Mouse (Mus musculus): ENCODE data around the gene Dcst1. TPM values are rescaled to one million over a fixed set of nuclear protein-coding genes. Genes with fewer than 3 reads are reported as not detected.

Gene Dcst1
- polyA plus RNA-seq (2012; rRNA removed) = 0.10 and 0.13 TPM in 2 replicates

DNA sequence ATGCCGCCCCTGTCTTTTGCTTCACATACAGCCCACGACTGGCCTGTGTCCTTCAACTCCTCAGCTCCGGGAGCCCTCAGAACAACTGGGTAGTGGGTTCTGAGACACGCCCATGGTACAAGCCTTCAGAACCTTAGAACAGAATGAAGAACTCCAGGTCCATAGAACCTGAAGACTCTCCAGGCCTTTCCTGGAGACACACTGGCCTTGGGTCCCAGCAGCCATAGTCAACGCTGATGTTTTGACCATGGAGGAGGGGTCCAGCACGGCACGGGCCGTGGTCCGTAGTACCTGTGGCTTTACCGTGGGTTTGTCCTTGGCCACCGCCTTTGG, at the start of gene Dcst1:
Gene Dcst1, minus strand, starts transcription at position 101 of the 333 bp plus-strand sequence.

DNA sequence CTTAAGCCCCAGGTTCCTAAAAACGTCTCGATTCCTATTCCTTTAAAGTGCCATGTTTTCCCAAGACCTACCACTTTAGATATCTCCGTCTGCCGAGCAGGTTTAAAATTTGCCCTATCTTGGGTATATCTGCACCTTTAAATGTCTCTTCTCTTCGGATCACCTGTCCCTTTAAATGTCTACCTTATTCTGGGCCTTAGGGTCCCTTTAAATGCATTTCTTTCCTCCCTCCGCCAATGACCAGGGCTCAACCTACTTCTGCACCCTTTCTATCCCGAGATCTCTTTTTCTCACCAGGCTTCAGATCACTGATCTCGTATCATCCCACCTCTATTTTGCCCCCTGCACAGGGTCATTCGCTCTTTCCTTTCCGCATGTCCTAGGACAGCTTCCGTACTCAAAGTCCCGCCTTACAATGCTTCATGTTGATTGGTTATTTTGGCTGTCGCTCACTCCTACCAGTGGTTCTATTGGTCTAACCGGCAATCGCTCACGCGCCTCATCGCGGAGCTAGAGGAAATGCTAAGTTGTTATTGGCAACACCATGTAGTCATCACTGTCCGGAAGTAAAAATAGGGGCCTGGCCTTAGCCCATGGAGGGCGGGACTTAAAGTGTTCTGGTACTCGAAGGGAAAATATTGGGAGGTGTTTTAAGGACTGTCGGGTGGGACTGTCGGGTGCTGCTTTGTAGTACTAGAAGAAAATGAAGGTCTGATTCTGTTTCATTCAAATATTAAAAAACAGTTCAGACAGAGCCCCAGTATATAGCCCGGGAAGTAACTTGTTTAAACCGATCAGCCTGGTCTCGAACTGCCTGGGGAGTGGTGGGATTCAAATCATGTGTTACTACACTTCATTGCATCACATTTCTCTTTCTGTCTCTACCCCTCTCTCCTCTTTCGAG, 46.7 kb upstream of the Dcst1 start, which contains the start of gene Flad1:
Gene Flad1, minus strand, starts transcription at position 381 of the 904 bp plus-strand sequence.

DNA sequence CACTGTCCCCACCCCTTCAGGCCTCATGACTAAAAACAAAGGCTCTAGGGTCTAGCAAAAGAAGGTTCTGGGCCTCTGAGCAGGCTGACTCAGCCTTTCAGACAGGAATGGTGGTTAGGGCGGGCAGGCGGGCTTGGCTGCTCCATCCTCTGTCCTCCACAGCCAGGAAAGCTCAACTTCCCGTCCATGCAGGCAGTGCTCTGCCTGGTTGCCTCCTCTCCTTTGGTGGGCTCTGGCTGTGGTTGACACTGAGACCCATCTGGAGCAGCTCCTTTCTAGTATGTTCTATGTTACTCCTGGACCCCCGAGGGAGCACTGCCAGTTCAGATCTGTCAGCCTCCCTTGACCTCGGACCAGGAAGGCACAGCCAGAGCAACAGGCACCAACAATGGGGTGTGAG, 37.6 kb upstream of the Dcst1 start, which contains the start of gene Lenep:
Gene Lenep, minus strand, starts transcription at position 101 of the 400 bp plus-strand sequence.

DNA sequence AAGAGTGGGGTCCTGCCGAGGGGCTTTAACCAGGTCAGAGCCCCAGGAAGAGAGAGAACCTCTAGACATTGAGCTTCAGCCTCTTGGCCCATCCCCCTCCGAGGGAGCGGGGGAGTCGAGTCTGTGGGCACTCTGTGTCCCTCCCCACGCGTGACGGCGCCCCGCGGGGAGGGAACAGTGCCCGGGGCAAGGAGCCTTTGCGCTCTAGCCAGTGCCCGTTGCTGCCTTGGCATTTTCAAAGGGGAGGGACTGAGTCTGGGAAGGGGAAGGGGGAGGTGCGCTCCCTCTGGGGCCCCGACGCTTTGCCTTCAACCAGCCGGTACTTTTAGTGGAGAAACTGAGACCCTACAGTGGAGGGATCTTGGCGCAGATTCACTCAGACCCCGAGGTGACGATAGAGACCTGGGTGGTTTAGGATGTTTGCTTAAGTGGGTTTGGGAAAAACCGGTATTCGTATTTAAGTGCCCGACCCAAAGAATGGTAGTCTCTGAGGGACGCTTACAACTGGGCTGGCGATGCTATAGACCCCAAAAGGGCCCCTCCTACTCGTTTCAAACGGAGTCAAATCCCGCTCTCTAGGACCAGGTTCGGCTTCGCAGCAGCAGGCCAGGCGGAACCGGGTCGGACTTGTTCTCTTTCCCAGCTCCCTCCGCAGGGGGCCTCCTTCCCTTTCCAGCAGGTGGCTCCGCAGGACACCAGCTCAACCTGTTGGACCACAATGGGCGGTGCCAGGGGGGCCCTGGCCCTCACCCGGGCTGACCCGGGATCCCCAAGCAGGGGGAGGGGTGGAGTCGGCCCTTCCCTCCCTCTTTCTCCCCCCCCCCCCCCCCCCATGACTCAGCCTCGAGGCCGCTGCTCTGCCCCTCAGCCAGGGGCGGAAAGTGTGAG, 29.2 kb upstream of the Dcst1 start, which contains the start of gene Zbtb7b:
Gene Zbtb7b, minus strand, starts transcription at position 771 of the 888 bp plus-strand sequence.

DNA sequence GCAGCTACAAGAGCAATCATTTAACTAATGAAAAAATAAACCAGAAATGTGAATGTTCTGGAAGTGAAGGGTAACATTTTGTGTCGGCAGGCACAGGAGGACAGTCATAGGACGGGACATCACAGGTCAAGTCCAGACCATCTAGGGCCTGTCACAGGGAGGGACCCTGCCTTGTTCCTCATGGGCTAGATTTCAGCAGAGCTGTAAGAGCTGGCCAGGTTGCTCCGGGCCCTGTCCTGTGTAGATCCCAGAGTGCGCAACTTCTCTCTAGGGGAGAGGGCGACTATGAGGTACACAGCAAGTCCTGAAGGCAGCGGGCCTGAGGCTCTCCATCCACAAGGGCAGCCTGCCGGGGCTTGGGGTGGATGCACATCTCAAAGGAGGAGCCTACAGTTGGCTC, 3.4 kb downstream of the Dcst1 start, which contains the start of gene Dcst2:
Gene Dcst2, plus strand, starts transcription at position 301 of the 400 bp plus-strand sequence.

DNA sequence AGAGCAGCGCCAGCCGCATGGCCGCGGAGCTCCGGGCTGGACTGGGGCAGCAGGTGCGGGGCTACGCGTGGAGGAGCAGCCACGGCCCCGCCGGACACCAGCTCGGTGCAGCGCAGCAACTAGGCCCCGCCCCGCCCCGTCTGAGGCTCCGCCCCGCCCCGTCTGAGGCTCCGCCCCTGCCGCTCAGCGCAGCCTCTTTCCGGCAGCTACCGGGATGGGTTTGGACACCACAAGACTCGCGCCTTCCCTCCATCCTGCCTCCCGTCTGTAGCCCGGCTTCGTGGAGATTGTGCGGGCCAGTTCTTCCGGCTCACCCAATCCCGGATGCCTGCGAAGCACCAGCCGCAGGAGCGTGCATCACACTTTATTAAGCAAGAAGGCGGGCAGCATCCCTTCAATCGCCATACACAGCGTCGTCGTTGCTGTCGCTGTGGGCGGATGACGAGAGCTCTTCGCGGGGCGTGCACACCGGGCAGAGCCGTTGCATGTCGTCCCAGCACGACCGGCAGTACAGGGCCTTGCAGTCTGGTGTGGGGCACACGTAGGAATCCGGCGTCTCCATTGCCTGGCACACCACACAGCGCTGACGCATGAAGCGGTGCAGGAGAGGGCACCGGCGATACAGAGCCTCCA, 15.1 kb downstream of the Dcst1 start, which contains the start of gene Adam15:
Gene Adam15, minus strand, starts transcription at position 128 of the 633 bp plus-strand sequence.

DNA sequence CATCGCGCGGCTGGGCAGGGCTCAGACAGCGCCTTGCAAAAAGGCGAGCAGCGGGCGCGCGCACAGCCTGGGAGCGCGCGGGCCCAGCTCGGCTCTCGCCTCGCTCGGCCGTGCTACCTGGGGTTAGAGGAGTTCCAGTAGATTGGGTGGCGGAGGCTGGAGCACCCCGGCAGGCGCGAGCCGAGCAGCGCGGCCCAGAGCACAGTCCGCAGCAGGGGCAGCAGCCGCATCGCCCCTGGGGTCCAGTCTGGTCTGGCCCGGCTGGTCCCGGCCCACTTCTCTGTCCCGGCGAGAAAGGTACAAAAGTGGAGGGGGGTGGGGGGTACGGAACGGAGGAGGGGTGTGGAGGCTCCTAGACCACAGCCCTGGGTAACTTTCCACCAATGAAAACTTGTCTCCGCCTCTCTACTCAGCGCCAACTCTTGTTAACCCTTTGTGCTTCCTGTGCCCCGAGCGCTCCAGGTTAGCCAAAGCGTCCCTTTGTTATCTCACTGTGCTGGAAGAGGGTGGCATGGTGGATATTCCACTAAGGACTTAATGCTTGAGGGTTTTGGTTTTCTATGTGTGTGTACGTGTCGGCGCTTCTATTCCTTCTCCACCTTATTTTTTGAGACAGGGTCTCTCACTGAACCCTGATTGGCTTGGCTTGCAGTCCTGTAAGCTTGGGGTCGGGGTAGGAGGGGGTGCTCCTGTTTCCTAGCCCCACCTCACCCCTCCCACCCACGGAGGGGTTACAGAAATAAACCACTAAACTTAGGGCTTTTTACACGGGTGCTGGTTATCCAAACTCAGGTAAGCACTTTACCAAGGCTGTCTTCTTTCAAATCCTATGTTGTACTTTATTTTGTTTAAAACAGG, 27.1 kb downstream of the Dcst1 start, which contains the start of gene Efna4:
Gene Efna4, minus strand, starts transcription at position 308 of the 858 bp plus-strand sequence.

DNA sequence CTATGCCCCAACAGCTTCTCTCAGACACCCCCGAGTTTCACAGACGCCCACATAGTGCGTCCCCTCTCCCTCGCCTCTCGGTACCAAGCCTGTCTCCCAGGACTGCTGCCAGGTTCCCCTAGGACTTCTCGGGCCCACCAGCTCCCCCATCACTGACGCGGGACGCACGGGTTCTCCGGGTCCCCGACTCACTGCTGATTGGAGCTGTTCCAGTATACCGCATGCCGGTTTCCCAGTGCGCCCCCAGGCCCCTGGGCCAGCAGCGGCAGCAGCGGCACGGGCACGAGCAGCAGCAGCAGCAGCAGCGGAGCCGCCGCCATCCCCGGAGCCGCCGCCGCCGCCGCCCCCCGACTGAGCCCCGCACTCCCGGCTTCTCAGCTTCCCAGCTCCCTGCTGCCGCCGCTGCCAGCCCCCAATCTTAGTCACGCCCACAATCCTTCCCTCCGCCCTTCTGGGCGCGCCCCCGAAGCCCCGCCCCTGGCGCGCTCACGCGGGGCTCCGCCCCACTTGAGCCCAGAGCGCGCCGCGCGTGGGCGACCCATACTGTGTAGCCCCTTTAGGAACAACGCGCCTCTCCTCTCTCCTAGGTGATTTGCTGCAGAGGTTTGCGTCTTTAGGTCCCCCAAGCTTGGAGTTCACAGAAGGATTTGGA, 42.4 kb downstream of the Dcst1 start, which contains the start of gene Efna3:
Gene Efna3, minus strand, starts transcription at position 452 of the 652 bp plus-strand sequence.

Other genes with a start within 250 kb of the Dcst1 start
- gene Pklr, start 229.1 kb downstream of the Dcst1 start, polyA plus RNA-seq (2012; rRNA removed) = 90.2 and 91.0 TPM in 2 replicates
- 0.14 and 0.19 TPM in 2 replicates for gene Hcn3, start 205.1 kb downstream of the Dcst1 start, polyA plus RNA-seq (2012; rRNA removed)
- 25.1 and 31.8 TPM in 2 replicates for gene Clk2, start 200.5 kb downstream of the Dcst1 start, polyA plus RNA-seq (2012; rRNA removed)
- 35.6 and 37.9 TPM in 2 replicates for gene Scamp3, start 187.8 kb downstream of the Dcst1 start, polyA plus RNA-seq (2012; rRNA removed)
- gene Fam189b, start 182.1 kb downstream of the Dcst1 start, polyA plus RNA-seq (2012; rRNA removed) = 3.0 and 3.4 TPM in 2 replicates
- gene Gba, start 162.3 kb downstream of the Dcst1 start, polyA plus RNA-seq (2012; rRNA removed) = 23.4 and 23.5 TPM in 2 replicates
- gene Thbs3, start 150.1 kb downstream of the Dcst1 start, polyA plus RNA-seq (2012; rRNA removed) = 2.4 and 2.5 TPM in 2 replicates
- gene Mtx1, start 138.2 kb downstream of the Dcst1 start, polyA plus RNA-seq (2012; rRNA removed) = 70.3 and 70.9 TPM in 2 replicates
- 0.36 and 0.37 TPM in 2 replicates for gene Muc1, start 136.2 kb downstream of the Dcst1 start, polyA plus RNA-seq (2012; rRNA removed)
- gene Krtcap2, start 119.3 kb downstream of the Dcst1 start, polyA plus RNA-seq (2012; rRNA removed) = 44.5 and 46.2 TPM in 2 replicates
- 0.49 and 0.55 TPM in 2 replicates for gene Trim46, start 118.9 kb downstream of the Dcst1 start, polyA plus RNA-seq (2012; rRNA removed)
- 129 and 153 TPM in 2 replicates for gene Dpm3, start 105.9 kb downstream of the Dcst1 start, polyA plus RNA-seq (2012; rRNA removed)
- 25.2 and 26.5 TPM in 2 replicates for gene Slc50a1, start 94.7 kb downstream of the Dcst1 start, polyA plus RNA-seq (2012; rRNA removed)
- gene Efna1, start 84.1 kb downstream of the Dcst1 start, polyA plus RNA-seq (2012; rRNA removed) = 25.1 and 26.2 TPM in 2 replicates
- gene Efna3, start 42.3 kb downstream of the Dcst1 start, polyA plus RNA-seq (2012; rRNA removed) = 0.40 and 0.77 TPM in 2 replicates
- 0.73 and 1.3 TPM in 2 replicates for gene Efna4, start 27.2 kb downstream of the Dcst1 start, polyA plus RNA-seq (2012; rRNA removed)
- gene Adam15, start 15.3 kb downstream of the Dcst1 start, polyA plus RNA-seq (2012; rRNA removed) = 8.5 and 9.7 TPM in 2 replicates
- 0.02 and 0.05 TPM in 2 replicates for gene Dcst2, start 3.3 kb downstream of the Dcst1 start, polyA plus RNA-seq (2012; rRNA removed)
- 16.5 and 20.0 TPM in 2 replicates for gene Zbtb7b, start 29.5 kb upstream of the Dcst1 start, polyA plus RNA-seq (2012; rRNA removed)
- gene Lenep, start 37.5 kb upstream of the Dcst1 start, polyA plus RNA-seq (2012; rRNA removed) = 0.32 and 0.68 TPM in 2 replicates
- gene Flad1, start 46.6 kb upstream of the Dcst1 start, polyA plus RNA-seq (2012; rRNA removed) = 16.3 TPM in 2 replicates
- 76.7 and 83.7 TPM in 2 replicates for gene Cks1b, start 53.1 kb upstream of the Dcst1 start, polyA plus RNA-seq (2012; rRNA removed)
- gene Shc1, start 53.2 kb upstream of the Dcst1 start, polyA plus RNA-seq (2012; rRNA removed) = 34.4 and 35.9 TPM in 2 replicates
- 14.6 and 14.8 TPM in 2 replicates for gene Pygo2, start 65.0 kb upstream of the Dcst1 start, polyA plus RNA-seq (2012; rRNA removed)
- 6.9 and 8.0 TPM in 2 replicates for gene Pbxip1, start 71.5 kb upstream of the Dcst1 start, polyA plus RNA-seq (2012; rRNA removed)
- gene Pmvk, start 89.3 kb upstream of the Dcst1 start, polyA plus RNA-seq (2012; rRNA removed) = 51.8 and 73.8 TPM in 2 replicates
- gene Kcnn3, start 154.9 kb upstream of the Dcst1 start, polyA plus RNA-seq (2012; rRNA removed) = 0.06 and 0.07 TPM in 2 replicates

Data from liver, embryonic 18 days (tissue).